Mouse (Mus musculus) MEL (cell line): ENCODE data around the gene Cacna1s. TPM values are rescaled to one million over a fixed set of nuclear protein-coding genes. Genes with fewer than 3 reads are reported as not detected.

ENCODE experiments used
- DNase-seq: peaks from one replicate; pipeline ENCODE4 v3.0.0; 2011; ENCODE audit warnings: low read depth, low spot score
- H3K27ac ChIP-seq: 2 replicates; pipeline ENCODE4 v1.5.1; 2012; ENCODE audit warnings: low read depth, mild to moderate bottlenecking, control low read depth, low read length, moderate library complexity; ENCODE audit not compliant: control insufficient read depth
- H3K27me3 ChIP-seq, 2 experiments: fragments of 150-350 bp in 1 of 2; sonication (generic) in 1 of 2; 2 replicates each; pipeline ENCODE4 v1.6.1; 2012; ENCODE audit warnings: low read length in 2 of 2, mild to moderate bottlenecking in 2 of 2, improper control_type of control experiment in 1 of 2, moderate library complexity in 1 of 2; ENCODE audit not compliant: insufficient read depth in 2 of 2, control insufficient read depth in 1 of 2
- H3K36me3 ChIP-seq, 2 experiments: 2 replicates each; pipeline ENCODE4 v1.6.1; 2012 to 2014; ENCODE audit warnings: low read length in 2 of 2, improper control_type of control experiment in 1 of 2, inconsistent platforms in 1 of 2, mild to moderate bottlenecking in 1 of 2; ENCODE audit not compliant: insufficient read depth in 2 of 2, control insufficient read depth in 1 of 2
- H3K4me1 ChIP-seq, 2 experiments: fragments of 150-350 bp in 1 of 2; sonication (generic) in 1 of 2; 2 replicates each; pipeline ENCODE4 v1.6.1; 2012; ENCODE audit warnings: low read length in 2 of 2, improper control_type of control experiment in 1 of 2, mild to moderate bottlenecking in 1 of 2; ENCODE audit not compliant: insufficient read depth in 2 of 2, control insufficient read depth in 1 of 2
- H3K4me3 ChIP-seq, 2 experiments: fragments of 150-350 bp in 1 of 2; sonication (generic) in 1 of 2; 2 replicates each; pipeline ENCODE4 v1.5.1; 2012; ENCODE audit warnings: low read depth in 2 of 2, low read length in 2 of 2, mild to moderate bottlenecking in 2 of 2, moderate library complexity in 2 of 2, control low read depth in 1 of 2, improper control_type of control experiment in 1 of 2; ENCODE audit not compliant: control insufficient read depth in 1 of 2, insufficient read depth in 1 of 2
- H3K79me2 ChIP-seq: 2 replicates; pipeline ENCODE4 v1.6.1; 2012; ENCODE audit warnings: mild to moderate bottlenecking, low read length, moderate library complexity; ENCODE audit not compliant: control insufficient read depth, poor library complexity, insufficient read depth
- H3K9ac ChIP-seq: 2 replicates; pipeline ENCODE4 v1.6.1; 2012; ENCODE audit warnings: low read depth, mild to moderate bottlenecking, control low read depth, low read length, moderate library complexity; ENCODE audit not compliant: control insufficient read depth, poor library complexity, severe bottlenecking
- H3K9me3 ChIP-seq: fragments of 150-350 bp; sonication (generic); replicated peaks from 2 replicates; pipeline ENCODE4 v1.6.1; 2012; ENCODE audit warnings: mild to moderate bottlenecking, low read length, improper control_type of control experiment, moderate library complexity; ENCODE audit not compliant: insufficient read depth
- BHLHE40 ChIP-seq: IDR thresholded peaks from 2 replicates; pipeline ENCODE4 v1.6.1; 2012; ENCODE audit warnings: low read depth, mild to moderate bottlenecking, inconsistent platforms, low read length, improper control_type of control experiment, borderline replicate concordance
- CHD2 ChIP-seq: IDR thresholded peaks from 2 replicates; pipeline ENCODE4 v1.6.1; 2011; ENCODE audit warnings: low read length, improper control_type of control experiment
- E2F4 ChIP-seq: IDR thresholded peaks from 2 replicates; pipeline ENCODE4 v1.6.1; 2011; ENCODE audit warnings: low read depth, low read length, improper control_type of control experiment, borderline replicate concordance
- EP300 ChIP-seq, 2 experiments: IDR thresholded peaks; 2 replicates each; pipeline ENCODE4 v1.6.1; 2011; ENCODE audit warnings: improper control_type of control experiment in 2 of 2, low read length in 2 of 2, low read depth in 1 of 2, mild to moderate bottlenecking in 1 of 2
- ETS1 ChIP-seq: IDR thresholded peaks from 2 replicates; pipeline ENCODE4 v1.6.1; 2012; ENCODE audit warnings: low read depth, mild to moderate bottlenecking, inconsistent platforms, low read length, improper control_type of control experiment, moderate library complexity
- GABPA ChIP-seq: IDR thresholded peaks from 2 replicates; pipeline ENCODE4 v1.6.1; 2012; ENCODE audit warnings: low read depth, mild to moderate bottlenecking, inconsistent platforms, low read length, improper control_type of control experiment, moderate library complexity
- MYB ChIP-seq: IDR thresholded peaks from 2 replicates; pipeline ENCODE4 v1.6.1; 2011; ENCODE audit warnings: mild to moderate bottlenecking, low read depth, low read length, improper control_type of control experiment
- MYC ChIP-seq: IDR thresholded peaks from 2 replicates; pipeline ENCODE4 v1.6.1; 2011; ENCODE audit warnings: low read depth, mild to moderate bottlenecking, low read length, improper control_type of control experiment, moderate library complexity
- POLR2AphosphoS5 ChIP-seq: IDR thresholded peaks from 2 replicates; pipeline ENCODE4 v1.6.1; 2012; ENCODE audit warnings: low read depth, borderline replicate concordance, mild to moderate bottlenecking, inconsistent platforms, low read length, moderate library complexity, mixed read lengths
- RCOR1 ChIP-seq: IDR thresholded peaks from 2 replicates; pipeline ENCODE4 v1.6.1; 2012; ENCODE audit warnings: low read depth, mild to moderate bottlenecking, inconsistent platforms, low read length, improper control_type of control experiment
- TBP ChIP-seq: IDR thresholded peaks from 2 replicates; pipeline ENCODE4 v1.8.0; 2011; ENCODE audit warnings: low read depth, low read length, improper control_type of control experiment
- TCF12 ChIP-seq: IDR thresholded peaks from 2 replicates; pipeline ENCODE4 v1.6.1; 2014; ENCODE audit warnings: low read depth, mild to moderate bottlenecking, inconsistent platforms, low read length, improper control_type of control experiment, moderate library complexity
- USF2 ChIP-seq, 2 experiments: IDR thresholded peaks; 2 replicates each; pipeline ENCODE4 v1.6.1; 2011 to 2012; ENCODE audit warnings: improper control_type of control experiment in 2 of 2, low read length in 2 of 2, borderline replicate concordance in 1 of 2, inconsistent platforms in 1 of 2, low read depth in 1 of 2, mild to moderate bottlenecking in 1 of 2; ENCODE audit not compliant: insufficient read depth in 1 of 2
- ZC3H11A ChIP-seq: IDR thresholded peaks from 2 replicates; pipeline ENCODE4 v1.6.1; 2012; ENCODE audit warnings: low read depth, mild to moderate bottlenecking, inconsistent platforms, low read length, improper control_type of control experiment
- ZKSCAN1 ChIP-seq: IDR thresholded peaks from 2 replicates; pipeline ENCODE4 v1.6.1; 2012; ENCODE audit warnings: low read depth, mild to moderate bottlenecking, inconsistent platforms, low read length, improper control_type of control experiment, moderate library complexity
- ZMIZ1 ChIP-seq: IDR thresholded peaks from 2 replicates; pipeline ENCODE4 v1.6.1; 2012; ENCODE audit warnings: low read depth, mild to moderate bottlenecking, inconsistent platforms, low read length, improper control_type of control experiment, moderate library complexity
- ZNF384 ChIP-seq: IDR thresholded peaks from 2 replicates; pipeline ENCODE4 v1.6.1; 2012; ENCODE audit warnings: low read depth, mild to moderate bottlenecking, inconsistent platforms, low read length, improper control_type of control experiment
- polyA plus RNA-seq, 2 experiments: library from polyadenylated mRNA; stranded (reverse) in 1 of 2; unstranded in 1 of 2; fragments of >175 nt in 1 of 2; fragments of >200 nt in 1 of 2; gene quantifications; 2 replicates each; pipeline versions ENCODE4 v1.2.1 to v1.2.4; 2012; ENCODE audit warnings: low replicate concordance in 2 of 2, low read depth in 1 of 2; ENCODE audit not compliant: insufficient read length in 2 of 2, insufficient read depth in 1 of 2, missing spikeins in 1 of 2
- total RNA-seq: library from RNA; depleted of rRNA; stranded (reverse); fragments of 300-350 nt; gene quantifications from 2 replicates; pipeline ENCODE4 v1.2.3, GENCODE M21; 2012

Cacna1s gene
- total and polyA plus RNA-seq, 3 experiments: not detected

DNA sequence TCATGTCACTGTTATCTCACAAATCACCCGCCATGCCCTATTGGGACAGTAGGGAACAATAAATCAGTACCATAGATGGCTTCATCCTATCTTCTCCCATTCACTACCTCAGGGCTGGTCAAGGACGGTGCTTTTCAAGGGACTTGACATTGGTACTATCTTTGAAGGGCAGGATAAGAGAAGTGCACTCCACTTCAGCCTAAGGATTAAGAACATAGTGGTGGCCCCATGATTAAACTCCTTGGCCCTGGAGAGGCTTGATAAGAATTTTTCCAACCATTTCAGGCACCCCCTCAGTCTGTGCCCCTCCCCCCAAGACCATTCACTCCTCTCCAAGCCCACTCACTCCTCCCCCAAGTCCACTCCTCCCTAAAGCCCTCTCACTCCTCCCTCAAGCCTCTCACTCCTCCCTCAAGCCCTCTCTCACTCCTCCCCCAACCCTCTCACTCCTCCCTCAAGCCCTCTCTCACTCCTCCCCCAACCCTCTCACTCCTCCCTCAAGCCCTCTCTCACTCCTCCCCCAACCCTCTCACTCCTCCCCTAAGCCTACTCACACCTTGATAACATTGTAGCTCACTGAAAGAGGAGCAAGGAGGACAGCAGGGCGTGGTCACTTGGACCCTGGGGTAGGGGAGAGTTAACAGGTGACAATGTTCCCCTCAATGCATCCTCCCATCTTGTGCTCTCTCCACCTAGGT is 33.6 kb downstream of the Cacna1s start:
- H3K4me1 ChIP-seq: no peaks in the 10 kb centered on the region
- no peaks in the 10 kb centered on the region for H3K36me3 ChIP-seq
- TF ChIP-seq ZKSCAN1 (no peak), ETS1 (no peak), ZMIZ1 (no peak), ZC3H11A (no peak), USF2 (IDR thresholded peaks at IDR 0.05; ENCODE audit: borderline replicate concordance in 1 of 2, insufficient read depth in 1 of 2, low read depth in 1 of 2, low read length in 2 of 2) (no peak), RCOR1 (no peak), MYB (no peak), TBP (no peak), MYC (no peak), ZNF384 (no peak)
- H3K9me3 ChIP-seq: no peaks in the 10 kb centered on the region
- no peak overlapping the region for H3K27ac ChIP-seq
- no peak overlapping the region for H3K4me3 ChIP-seq
- DNase-seq: no peak
- H3K79me2 ChIP-seq: no peaks in the 10 kb centered on the region
- H3K9ac ChIP-seq: no peak overlapping the region
- peaks cover 1 to 3% of the 10 kb centered on the region in 2 experiments; a peak in 3 of 4 replicates for H3K27me3 ChIP-seq

DNA sequence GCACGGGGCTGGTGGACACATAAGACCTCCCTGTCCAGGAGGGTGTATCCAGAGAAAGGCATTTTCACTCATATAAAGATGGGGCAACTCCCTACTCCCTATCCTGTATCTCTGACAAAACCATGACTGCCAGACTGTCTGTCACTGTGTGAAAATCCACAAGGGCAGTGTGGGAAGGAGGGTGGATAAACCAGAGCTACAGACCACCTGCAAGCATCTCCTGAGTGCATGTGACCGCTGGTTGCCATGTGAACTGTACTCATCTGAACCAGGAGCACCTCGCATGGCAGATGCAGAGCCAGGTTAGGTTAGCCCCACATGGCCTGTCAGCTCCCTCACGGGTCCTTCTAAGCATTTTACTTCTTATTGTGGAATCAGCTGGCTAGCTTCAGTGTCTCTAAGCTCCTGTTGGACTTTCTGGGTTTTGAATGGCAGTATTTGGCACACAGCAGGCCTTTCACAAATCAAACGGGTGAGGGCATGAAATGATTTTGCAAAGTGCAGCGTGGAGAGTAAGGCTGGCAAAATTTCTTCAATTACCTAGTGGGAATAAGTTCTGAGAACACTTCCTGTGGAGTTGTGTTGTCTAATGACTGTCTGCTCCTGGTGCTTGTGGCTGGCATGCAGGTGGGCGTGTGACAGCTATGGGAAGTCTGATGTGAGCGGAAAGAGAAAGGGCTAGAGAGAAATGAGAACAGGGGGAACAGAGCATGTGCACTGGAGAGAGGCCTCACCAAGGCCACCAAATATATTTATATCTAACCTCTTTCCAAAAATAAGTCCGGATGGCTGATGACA is 37.0 kb downstream of the Cacna1s start:
- H3K79me2 ChIP-seq: no peaks in the 10 kb centered on the region
- H3K9ac ChIP-seq: no peak overlapping the region
- H3K4me1 ChIP-seq: no peaks in the 10 kb centered on the region; a peak in 1 of 4 replicates
- H3K4me3 ChIP-seq: no peak overlapping the region
- DNase-seq: no peak
- no peaks in the 10 kb centered on the region for H3K9me3 ChIP-seq
- TF ChIP-seq POLR2AphosphoS5: no peak
- no peak for TF ChIP-seq MYB
- TF ChIP-seq GABPA: no peak
- no peak for TF ChIP-seq USF2 (IDR thresholded peaks at IDR 0.05; ENCODE audit: borderline replicate concordance in 1 of 2, insufficient read depth in 1 of 2, low read depth in 1 of 2, low read length in 2 of 2)
- TF ChIP-seq E2F4: no peak
- TF ChIP-seq CHD2: no peak
- no peak for TF ChIP-seq EP300 (IDR thresholded peaks at IDR 0.05; ENCODE audit: low read depth in 1 of 2, low read length in 2 of 2)
- no peak for TF ChIP-seq BHLHE40
- TF ChIP-seq RCOR1: no peak
- no peak for TF ChIP-seq TCF12
- no peak for TF ChIP-seq TBP
- no peaks in the 10 kb centered on the region for H3K36me3 ChIP-seq
- peaks cover 1 to 3% of the 10 kb centered on the region in 2 experiments; a peak in 3 of 4 replicates for H3K27me3 ChIP-seq
- H3K27ac ChIP-seq: no peak overlapping the region
